Mouse (Mus musculus): ENCODE results near the gene Pcbd1. TPM values are rescaled to one million over a fixed set of nuclear protein-coding genes. Genes with fewer than 3 reads are reported as not detected.

Gene Pcbd1
- polyA plus RNA-seq (2015; fragmentation: Nextera tagmentation; extraction: Ambion mirVana): 11.1 and 15.8 TPM in 2 replicates

DNA sequence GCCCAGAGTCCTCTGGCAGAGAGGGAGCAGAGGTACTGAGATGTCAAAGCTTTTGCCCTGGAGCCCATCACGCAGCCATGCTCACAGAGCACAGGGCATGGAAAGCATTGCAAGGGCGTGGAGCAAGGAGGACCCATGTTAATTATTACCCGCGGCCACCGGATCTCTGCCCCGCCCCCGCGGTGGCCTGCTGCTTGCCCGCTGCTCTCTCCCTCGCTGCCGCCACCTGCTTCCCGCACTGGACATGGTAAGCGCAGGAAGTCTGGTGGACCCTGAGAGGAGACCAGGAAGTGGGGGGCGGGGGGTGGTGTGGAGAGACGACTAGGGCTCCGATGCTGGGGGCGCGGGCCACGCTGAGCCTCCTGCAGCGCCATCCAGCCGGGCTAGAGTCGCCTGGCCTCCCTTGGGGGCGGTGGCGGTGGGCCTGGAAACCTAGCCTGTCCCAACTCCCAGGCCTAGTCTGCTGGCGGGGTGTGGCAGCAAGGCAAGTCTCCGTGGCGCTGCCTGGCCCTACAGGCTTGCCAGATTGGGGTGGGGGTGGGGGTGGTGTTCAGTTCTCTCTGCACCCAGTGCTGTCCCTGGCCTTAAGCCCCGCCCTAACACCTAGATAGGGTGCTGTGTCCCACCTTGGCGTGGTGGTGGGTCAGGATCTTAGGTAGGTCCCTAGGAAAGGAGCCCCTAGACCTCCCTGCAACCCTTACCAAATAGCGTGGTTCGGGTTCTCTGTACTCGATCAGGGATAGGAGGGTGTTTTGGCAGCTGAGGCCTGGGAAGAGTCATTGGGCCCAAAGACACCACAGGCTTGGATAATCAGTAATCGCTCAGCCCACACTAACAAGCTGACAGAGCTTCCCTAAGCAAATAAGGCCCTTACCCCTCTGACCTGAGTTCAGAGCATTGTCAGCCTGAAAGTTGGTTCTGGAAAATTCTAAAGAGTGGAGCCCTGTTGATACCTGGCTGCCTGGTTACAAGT is at the start of gene Pcbd1:
Gene Pcbd1, plus strand, starts transcription at position 162 of the 973 bp plus-strand sequence.
- no peak for ATAC-seq (ENCODE audit: insufficient number of reproducible peaks, low FRiP score, low TSS enrichment, low read depth)
- H3K36me3 ChIP-seq: no peaks in the 10 kb centered on the region
- no peaks in the 10 kb centered on the region for H3K27me3 ChIP-seq
- H3K4me3 ChIP-seq: peak within 1 kb of the TSS; percentile 37
- H3K4me1 ChIP-seq: peaks cover 11% of the 10 kb centered on the region
- H3K9ac ChIP-seq: peak within 1 kb of the TSS; percentile 37
- 10% methylated on average over 33 of the region's 33 CpGs for WGBS
- H3K27ac ChIP-seq: no peak within 1 kb of the TSS; the same call in 1 of the 2 replicates
- no peaks in the 10 kb centered on the region for H3K9me3 ChIP-seq
- H3K4me2 ChIP-seq: peak within 1 kb of the TSS; percentile 73

DNA sequence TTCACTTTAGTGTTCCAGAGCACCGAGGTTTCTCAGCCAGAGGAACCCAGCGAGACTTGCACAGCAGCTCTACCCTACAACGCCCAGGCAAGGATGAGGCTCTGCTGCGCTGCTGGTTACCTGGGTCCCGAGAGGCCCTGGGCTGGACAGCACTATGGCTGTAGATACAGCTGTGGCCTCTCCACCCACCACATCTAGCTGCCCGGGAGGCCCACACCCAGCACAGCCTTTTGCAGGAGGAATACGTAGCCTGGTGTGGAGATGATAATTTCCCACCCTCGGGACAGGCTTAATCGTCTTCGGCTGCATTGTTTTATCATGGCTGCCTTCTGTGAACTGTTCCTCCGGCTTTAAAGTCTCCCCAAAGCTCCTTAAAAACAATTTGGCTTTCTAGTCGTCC is 49.5 kb upstream of the Pcbd1 start:
- Histone ChIP-seq H3K9me3 (no peaks in the 10 kb centered on the region), H3K4me1 (no peaks in the 10 kb centered on the region), H3K4me2 (no peak overlapping the region), H3K4me3 (no peak overlapping the region), H3K36me3 (no peaks in the 10 kb centered on the region), H3K27me3 (0 out of 2 replicates have a peak, but pooled peaks cover 3% of the 10 kb centered on the region), H3K9ac (no peak overlapping the region), H3K27ac (no peak overlapping the region)
- ATAC-seq (ENCODE audit: insufficient number of reproducible peaks, low FRiP score, low TSS enrichment, low read depth): no peak
- 59% methylated on average over 12 of the region's 12 CpGs for WGBS

DNA sequence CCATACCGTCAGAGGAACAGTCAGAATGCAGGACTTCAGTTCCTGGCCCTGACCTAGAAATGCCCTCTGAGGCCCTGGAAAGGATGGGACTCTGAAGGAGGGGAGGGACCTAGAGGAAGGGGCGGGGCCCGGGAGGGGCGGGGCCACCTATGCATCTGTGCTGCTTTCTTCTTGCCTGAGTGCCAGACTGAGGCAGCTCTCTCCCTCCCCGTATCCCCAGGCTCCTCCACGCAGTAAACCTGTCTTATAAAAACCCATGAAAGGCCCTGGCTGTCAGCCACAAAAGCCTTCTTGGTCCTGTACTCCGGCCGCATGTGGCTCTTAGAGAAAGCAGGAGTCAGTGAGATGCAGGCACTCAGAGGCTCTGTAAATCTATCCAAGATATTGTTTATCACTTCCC is 44.0 kb upstream of the Pcbd1 start:
- no peak overlapping the region for H3K27ac ChIP-seq
- H3K36me3 ChIP-seq: no peaks in the 10 kb centered on the region
- H3K9ac ChIP-seq: no peak overlapping the region
- no peaks in the 10 kb centered on the region for H3K9me3 ChIP-seq
- H3K4me3 ChIP-seq: no peak overlapping the region
- ATAC-seq (ENCODE audit: insufficient number of reproducible peaks, low FRiP score, low TSS enrichment, low read depth): no peak
- H3K4me1 ChIP-seq: peaks cover 3% of the 10 kb centered on the region
- H3K4me2 ChIP-seq: no peak overlapping the region
- 8% methylated on average over 7 of the region's 8 CpGs for WGBS
- H3K27me3 ChIP-seq: no peaks in the 10 kb centered on the region

DNA sequence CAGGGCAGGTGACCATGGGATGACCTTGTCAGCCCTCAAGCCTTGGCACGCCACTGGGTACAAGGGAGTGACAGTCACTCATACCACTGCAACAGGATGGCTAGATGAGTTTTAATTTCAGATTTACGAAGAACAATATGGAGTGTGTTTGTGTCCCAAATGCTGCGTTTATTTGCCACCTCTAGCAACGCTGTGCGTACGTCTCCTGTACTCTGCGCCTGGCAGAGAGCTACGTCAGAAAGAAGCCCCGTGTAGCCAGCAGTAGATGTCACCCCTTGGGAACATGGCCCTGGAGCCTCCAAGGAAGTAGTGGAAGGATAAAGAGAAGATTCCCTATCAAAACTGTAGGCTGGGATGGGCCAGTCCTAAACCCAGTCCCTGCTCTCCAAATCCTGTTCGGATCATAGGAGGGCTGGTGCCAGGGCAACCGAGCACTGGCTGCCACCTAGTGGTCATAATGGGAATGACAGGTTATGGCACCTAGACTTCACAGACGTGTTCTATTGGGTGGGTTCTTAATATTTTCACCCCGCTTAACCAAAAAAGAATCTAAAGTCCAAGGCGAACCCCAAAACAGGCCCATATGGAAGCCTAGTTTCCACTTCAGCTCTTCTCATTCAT is 37.0 kb upstream of the Pcbd1 start:
- Histone ChIP-seq H3K4me2 (no peak overlapping the region), H3K4me1 (no peaks in the 10 kb centered on the region), H3K27me3 (peaks cover 6% of the 10 kb centered on the region; the same call in 1 of the 2 replicates), H3K9ac (no peak overlapping the region), H3K4me3 (no peak overlapping the region), H3K36me3 (no peaks in the 10 kb centered on the region), H3K27ac (no peak overlapping the region), H3K9me3 (no peaks in the 10 kb centered on the region; the same call in 1 of the 2 replicates)
- 61% methylated on average over 14 of the region's 14 CpGs for WGBS
- no peak for ATAC-seq (ENCODE audit: insufficient number of reproducible peaks, low FRiP score, low TSS enrichment, low read depth)

DNA sequence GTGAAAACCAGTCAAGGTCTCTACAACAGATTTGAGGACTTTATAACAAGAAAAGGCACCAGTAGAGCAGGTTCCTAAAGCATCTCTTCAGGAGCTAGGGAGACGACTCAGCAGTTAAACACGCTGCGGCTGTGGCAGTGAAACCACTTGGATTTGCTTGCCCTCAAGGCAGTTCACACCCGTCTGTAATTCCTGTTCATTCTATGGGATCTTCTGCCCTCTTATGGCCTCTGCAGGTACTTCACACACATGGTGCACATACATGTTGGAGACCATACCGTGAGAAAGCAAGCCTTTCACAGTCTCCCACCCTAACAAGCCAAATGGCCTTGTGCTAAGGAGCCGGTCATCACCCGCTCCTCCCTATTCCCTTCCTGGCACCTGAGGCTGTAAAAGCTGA is 32.5 kb upstream of the Pcbd1 start:
- Histone ChIP-seq H3K36me3 (no peaks in the 10 kb centered on the region), H3K4me2 (no peak overlapping the region), H3K9ac (no peak overlapping the region), H3K27me3 (peaks cover 6% of the 10 kb centered on the region; the same call in 1 of the 2 replicates), H3K27ac (no peak overlapping the region), H3K4me3 (no peak overlapping the region), H3K9me3 (no peaks in the 10 kb centered on the region; the same call in 1 of the 2 replicates), H3K4me1 (peaks cover 11% of the 10 kb centered on the region)
- no peak for ATAC-seq (ENCODE audit: insufficient number of reproducible peaks, low FRiP score, low TSS enrichment, low read depth)
- 91% methylated on average over 7 of the region's 7 CpGs for WGBS

DNA sequence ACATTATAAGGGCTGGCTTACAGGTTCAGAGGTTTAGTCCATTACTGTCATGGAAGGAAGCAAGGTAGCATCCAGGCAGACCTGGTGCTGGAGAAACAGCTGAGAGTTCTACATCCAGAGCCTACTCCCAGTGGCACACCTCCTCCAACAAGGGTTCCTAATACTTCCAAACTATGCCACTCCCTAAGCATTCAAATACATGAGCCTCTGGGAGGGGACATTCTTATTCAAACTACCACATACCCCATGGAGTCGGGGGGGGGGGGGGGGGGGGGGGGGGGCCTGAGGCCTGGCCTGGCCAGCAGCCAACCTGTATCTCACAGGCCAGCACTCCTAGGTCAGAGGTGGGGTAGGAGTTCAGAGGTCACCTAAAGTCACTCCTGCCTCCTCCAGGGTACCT is 30.0 kb upstream of the Pcbd1 start:
- WGBS: no CpG with 5 or more reads among the region's 1 CpGs
- Histone ChIP-seq H3K4me3 (no peak overlapping the region), H3K9me3 (no peaks in the 10 kb centered on the region; the same call in 1 of the 2 replicates), H3K36me3 (no peaks in the 10 kb centered on the region), H3K9ac (no peak overlapping the region), H3K27ac (no peak overlapping the region), H3K4me2 (no peak overlapping the region), H3K4me1 (peaks cover 15% of the 10 kb centered on the region), H3K27me3 (no peaks in the 10 kb centered on the region)
- no peak for ATAC-seq (ENCODE audit: insufficient number of reproducible peaks, low FRiP score, low TSS enrichment, low read depth)

DNA sequence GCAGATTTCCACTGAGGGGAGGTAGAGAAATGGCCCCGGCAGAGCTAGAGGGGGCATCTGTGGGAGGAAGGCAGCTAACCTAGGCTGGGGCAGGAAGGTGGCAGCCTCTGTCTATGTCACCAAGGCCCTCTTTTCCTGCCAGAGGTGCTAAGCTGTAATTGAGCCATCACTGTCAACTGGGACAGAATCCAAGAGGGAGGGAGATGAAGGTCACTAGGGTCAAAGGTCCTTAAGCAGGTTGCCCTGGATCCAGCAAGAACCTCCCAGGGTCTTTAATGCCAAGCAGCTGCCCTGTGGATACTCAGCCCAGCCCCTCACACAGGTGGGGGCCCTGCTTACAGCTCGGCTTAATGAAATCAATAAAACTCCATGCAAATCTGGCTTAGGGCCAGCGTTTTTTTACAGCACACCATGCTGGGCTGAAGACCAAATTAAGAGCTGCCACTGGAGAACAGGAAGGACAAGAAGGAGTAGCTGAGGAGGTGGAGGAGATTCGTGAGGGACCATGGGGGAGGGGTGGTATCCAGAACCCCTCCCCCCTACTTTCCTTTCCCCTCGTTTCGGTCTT is 29.5 kb upstream of the Pcbd1 start:
- H3K27ac ChIP-seq: no peak overlapping the region
- H3K4me3 ChIP-seq: no peak overlapping the region
- peaks cover 17% of the 10 kb centered on the region for H3K4me1 ChIP-seq
- WGBS: 10% methylated on average over 6 of the region's 6 CpGs
- H3K27me3 ChIP-seq: no peaks in the 10 kb centered on the region
- H3K4me2 ChIP-seq: no peak overlapping the region
- no peak for ATAC-seq (ENCODE audit: insufficient number of reproducible peaks, low FRiP score, low TSS enrichment, low read depth)
- H3K9ac ChIP-seq: no peak overlapping the region
- H3K36me3 ChIP-seq: no peaks in the 10 kb centered on the region
- no peaks in the 10 kb centered on the region; the same call in 1 of the 2 replicates for H3K9me3 ChIP-seq

DNA sequence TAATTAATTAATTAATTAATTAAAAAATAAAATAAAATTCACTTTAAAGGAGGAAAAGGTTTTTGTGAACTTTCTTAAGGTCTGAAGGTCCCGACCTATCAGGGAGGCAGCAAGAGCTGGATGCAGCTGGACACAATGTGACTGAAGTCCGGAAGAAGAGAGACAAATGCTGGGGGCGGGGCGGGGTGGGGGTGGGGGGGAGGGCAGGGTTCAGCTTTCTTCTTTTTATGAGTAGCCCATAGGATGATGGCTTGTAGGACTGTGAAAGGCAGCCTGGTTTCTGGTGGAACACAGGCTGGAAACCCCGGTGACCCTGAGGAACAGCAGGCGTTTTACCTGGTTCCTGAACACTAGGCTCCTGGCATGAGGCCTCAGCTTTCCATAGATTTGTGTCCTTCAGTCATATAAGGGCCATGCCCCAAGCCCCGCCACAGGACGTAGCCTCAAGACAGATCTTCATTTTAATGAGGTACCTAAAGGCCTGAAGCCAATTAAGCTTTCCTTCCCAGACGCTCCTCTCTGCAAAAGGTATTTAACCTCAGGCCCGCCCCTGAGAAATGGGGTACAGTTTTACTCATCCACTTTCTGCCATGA is 25.8 kb upstream of the Pcbd1 start:
- H3K4me2 ChIP-seq: no peak overlapping the region
- no peak for ATAC-seq (ENCODE audit: insufficient number of reproducible peaks, low FRiP score, low TSS enrichment, low read depth)
- no peaks in the 10 kb centered on the region for H3K27me3 ChIP-seq
- H3K4me3 ChIP-seq: no peak overlapping the region
- H3K9ac ChIP-seq: no peak overlapping the region
- H3K27ac ChIP-seq: no peak overlapping the region
- 50% methylated on average over 10 of the region's 10 CpGs for WGBS
- no peaks in the 10 kb centered on the region for H3K36me3 ChIP-seq
- no peaks in the 10 kb centered on the region for H3K9me3 ChIP-seq
- H3K4me1 ChIP-seq: peaks cover 27% of the 10 kb centered on the region

DNA sequence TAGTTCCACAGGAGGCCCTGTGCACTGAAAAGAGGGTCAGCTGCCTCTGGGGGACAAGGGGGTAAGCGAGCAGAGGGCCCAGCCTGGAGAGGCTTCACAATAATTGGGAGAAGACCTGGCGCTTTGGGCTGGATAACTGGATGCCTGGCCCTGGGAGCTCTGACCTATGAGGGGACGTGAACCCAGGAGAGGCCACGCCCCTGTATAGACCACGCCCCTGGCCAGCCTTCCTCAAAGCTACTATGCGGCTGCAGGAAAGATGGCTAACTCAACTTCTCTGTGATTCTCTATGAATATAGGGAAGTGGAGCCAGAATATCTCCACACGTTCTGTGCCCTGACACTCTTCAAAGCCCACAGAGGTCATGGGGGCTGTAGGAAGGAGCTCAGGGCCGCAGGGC is 24.5 kb upstream of the Pcbd1 start:
- Histone ChIP-seq H3K36me3 (no peaks in the 10 kb centered on the region), H3K9me3 (no peaks in the 10 kb centered on the region), H3K27ac (no peak overlapping the region), H3K4me1 (peaks cover 34% of the 10 kb centered on the region), H3K4me3 (no peak overlapping the region), H3K27me3 (no peaks in the 10 kb centered on the region), H3K4me2 (no peak overlapping the region), H3K9ac (no peak overlapping the region)
- WGBS: 26% methylated on average over 8 of the region's 8 CpGs
- ATAC-seq (ENCODE audit: insufficient number of reproducible peaks, low FRiP score, low TSS enrichment, low read depth): no peak

DNA sequence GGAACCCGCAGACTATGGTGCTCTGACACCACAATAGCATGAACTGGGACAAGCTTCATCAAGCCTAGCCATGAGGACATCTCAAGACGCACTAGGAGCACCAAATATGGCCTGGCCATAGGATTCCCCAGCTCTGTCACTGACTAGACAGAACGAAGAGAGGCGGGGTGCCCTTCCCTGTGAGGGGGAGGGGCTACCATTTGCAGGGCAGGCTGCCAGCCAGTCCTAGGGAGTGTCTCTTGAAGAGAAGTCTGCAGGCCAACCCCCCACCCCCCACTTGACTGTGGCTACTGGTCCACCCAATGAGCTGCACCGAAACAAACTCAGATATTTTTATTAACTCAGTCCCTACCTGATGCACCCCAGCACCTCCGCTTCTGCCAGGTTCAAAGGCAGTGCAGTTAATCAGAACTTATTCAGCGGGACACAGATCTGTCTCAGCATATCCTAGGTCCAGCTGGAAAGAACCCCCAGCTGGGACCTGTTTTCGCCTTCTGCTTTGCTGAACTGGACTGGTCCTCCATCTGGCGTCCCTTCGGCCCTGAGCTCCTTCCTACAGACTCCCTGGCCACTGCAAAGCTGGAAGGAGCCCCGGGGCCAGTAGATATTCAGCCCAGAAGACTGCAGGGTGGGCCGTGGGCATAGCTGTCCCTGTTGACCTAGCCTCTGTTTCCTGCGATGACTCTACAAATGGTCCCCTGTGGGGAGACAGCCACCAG is 23.7 kb upstream of the Pcbd1 start:
- Histone ChIP-seq H3K4me2 (no peak overlapping the region), H3K27ac (no peak overlapping the region), H3K9ac (no peak overlapping the region), H3K4me1 (peaks cover 27% of the 10 kb centered on the region), H3K4me3 (no peak overlapping the region), H3K9me3 (no peaks in the 10 kb centered on the region), H3K36me3 (no peaks in the 10 kb centered on the region), H3K27me3 (no peaks in the 10 kb centered on the region)
- WGBS: 55% methylated on average over 13 of the region's 13 CpGs
- ATAC-seq (ENCODE audit: insufficient number of reproducible peaks, low FRiP score, low TSS enrichment, low read depth): no peak

All from limb, embryonic 15.5 days (tissue).